Mouse (Mus musculus): ENCODE results near the gene Apbb2.

DNA sequence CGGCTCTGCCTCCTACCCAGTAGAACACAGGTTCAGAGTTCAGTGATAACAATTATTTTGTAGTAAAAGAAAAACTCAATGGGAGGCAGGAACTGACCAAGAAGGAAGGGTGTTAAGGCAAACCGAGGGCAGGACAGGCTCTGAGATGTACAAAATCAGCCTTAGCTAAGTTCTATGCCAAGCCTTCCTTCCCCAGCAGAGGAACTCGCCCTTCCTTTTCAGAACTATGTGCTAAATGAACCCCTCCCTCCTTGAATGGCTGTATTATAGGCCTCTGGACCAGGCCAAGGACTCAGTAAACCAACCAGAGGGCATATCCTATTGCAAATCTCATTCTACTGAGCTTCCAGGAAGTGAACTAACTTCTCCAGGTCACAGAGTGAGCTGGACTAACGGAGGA lies 3.6 kb downstream of the Apbb2 start:
- no peak for TF ChIP-seq CTCF (IDR thresholded peaks at IDR 0.05; ENCODE audit: borderline replicate concordance, insufficient read depth, low read length)
- TF ChIP-seq POLR2A (IDR thresholded peaks at IDR 0.05; ENCODE audit: low read depth, low read length), result no peak

Measured in embryonic fibroblast, embryonic 13.5 days (primary cell).